Mouse (Mus musculus): Measurements from ENCODE around the gene Gm45140.

- TF ChIP-seq CTCF (IDR thresholded peaks at IDR 0.05; ENCODE audit: borderline replicate concordance, extremely low read depth, insufficient read depth, insufficient read length) (no peak), POLR2A (IDR thresholded peaks at IDR 0.05; ENCODE audit: borderline replicate concordance, extremely low read depth, insufficient read depth, insufficient read length, poor library complexity, severe bottlenecking) (no peak)
Observed at GRCm38 (mm10) chr6:87839797-87840341, 4.3 kb upstream of the Gm45140 start.
